Mouse (Mus musculus): ENCODE results near the gene Clic5.

DNA sequence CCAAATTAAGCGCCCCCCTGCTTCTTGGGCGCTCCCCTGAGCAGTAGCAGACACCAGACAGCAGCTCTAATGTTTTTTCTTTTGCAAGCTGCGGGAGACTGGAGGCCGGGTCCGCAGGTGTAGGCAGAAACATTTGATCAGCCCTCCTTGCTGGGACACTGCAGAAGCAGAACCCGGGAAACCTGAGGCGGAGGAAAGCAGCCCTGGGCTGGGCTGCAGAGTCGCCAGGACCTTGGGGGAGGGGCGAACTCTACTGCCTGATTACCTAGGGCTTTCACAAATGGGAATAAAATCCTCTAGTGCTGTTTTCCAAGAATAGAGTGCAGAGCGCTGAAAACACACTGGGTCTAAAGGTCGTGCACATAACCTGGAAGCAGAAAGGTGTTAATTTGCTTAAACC is 1.3 kb downstream of the Clic5 start:
- no peak for TF ChIP-seq CTCF (IDR thresholded peaks at IDR 0.05; ENCODE audit: low read depth)
- no peak for TF ChIP-seq EP300 (IDR thresholded peaks at IDR 0.05; ENCODE audit: low read depth)

All from liver, embryonic 14.5 days (tissue).